Mouse (Mus musculus) olfactory bulb, adult 2 months (tissue): ENCODE measurements at regions not wholly inside any gene's neighbourhood (a gene's known extent, or its start where the extent isn't known, plus 50 kb on each side); places are given as distances from the start of the nearest gene placed in this dataset.

Source experiments
- CTCF ChIP-seq: fragments of 200-500 bp; IDR thresholded peaks from 2 replicates; pipeline ENCODE4 v1.5.1; 2012; ENCODE audit warnings: low read depth, mild to moderate bottlenecking, low read length, moderate library complexity; ENCODE audit not compliant: insufficient read depth
- POLR2A ChIP-seq: fragments of 200-500 bp; IDR thresholded peaks from 2 replicates; pipeline ENCODE4 v1.6.1; 2012; ENCODE audit warnings: mild to moderate bottlenecking, low read depth, low read length, moderate library complexity; ENCODE audit not compliant: insufficient read depth

DNA sequence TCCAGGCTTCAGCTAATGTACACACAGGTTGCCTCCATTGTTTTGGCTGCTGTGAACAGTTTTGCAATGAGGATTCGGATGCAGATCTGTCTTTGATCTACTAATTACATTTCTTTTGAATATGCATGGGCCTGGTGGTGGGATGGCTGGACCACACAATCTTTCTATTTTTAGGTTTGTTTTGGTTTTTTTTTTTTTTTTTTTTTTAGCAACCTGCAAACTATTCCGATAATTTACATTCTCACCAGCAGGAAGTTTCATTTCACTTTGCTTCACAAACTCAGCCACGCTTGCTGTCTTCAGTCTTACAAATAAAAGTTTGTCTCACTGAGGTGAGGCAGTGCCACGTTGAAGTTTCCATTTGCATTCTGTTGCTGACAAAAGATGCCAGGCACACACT lies 127.7 kb upstream of the Intu start:
- no peak for TF ChIP-seq CTCF
- TF ChIP-seq POLR2A, result no peak
